ENCODE assay signal across 26 mouse cellular contexts in genomic region chr15:18219913-18220312, GRCm38 (mm10).
A peak's percentile ranks its signal among the peaks of the same experiment; 100 is the strongest.
DNase-seq lines count a peak whose midpoint lies in the region; ATAC-seq and TF ChIP-seq lines count a peak whose summit lies in the region.
"Had no signal": no experiment of that assay in that cellular context is flagged by ENCODE, and none has a peak within 500 bp of the region (broad histone marks: within the 10 kb centered on the region; RNA-seq: fewer than 3 reads in every experiment).

No protein-coding gene starts in this region.

- H3K9me3 ChIP-seq in forebrain, postnatal 0 days (ENCODE audit: low read length): no peaks in the 10 kb centered on the region
- H3K9me3 ChIP-seq in forebrain, embryonic 14.5 days (replicated peaks; ENCODE audit: control insufficient read depth, low read length): no peaks in the 10 kb centered on the region
- no peaks in the 10 kb centered on the region for H3K9me3 ChIP-seq in lung, embryonic 14.5 days (ENCODE audit: low read depth, low read length)
- H3K9me3 ChIP-seq in E14TG2a.4 (ENCODE audit: low read length): no peaks in the 10 kb centered on the region
- H3K9me3 ChIP-seq: heart, embryonic 12.5 days; midbrain, embryonic 15.5 days had no signal

- H3K4me1 ChIP-seq in forebrain, postnatal 0 days (ENCODE audit: insufficient read depth): no peaks in the 10 kb centered on the region
- no peaks in the 10 kb centered on the region for H3K4me1 ChIP-seq in forebrain, embryonic 14.5 days (ENCODE audit: control insufficient read depth, insufficient read depth, low read length)
- no peaks in the 10 kb centered on the region for H3K4me1 ChIP-seq in lung, embryonic 14.5 days (ENCODE audit: insufficient read depth)
- no peaks in the 10 kb centered on the region for H3K4me1 ChIP-seq in E14TG2a.4 (replicated peaks; ENCODE audit: low read depth, low read length)
- H3K4me1 ChIP-seq: heart, embryonic 12.5 days; midbrain, embryonic 15.5 days had no signal

- no peak overlapping the region for H3K4me2 ChIP-seq in forebrain, postnatal 0 days (ENCODE audit: low read depth)
- no peak overlapping the region for H3K4me2 ChIP-seq in forebrain, embryonic 14.5 days (ENCODE audit: low read length)
- no peak overlapping the region for H3K4me2 ChIP-seq in lung, embryonic 14.5 days
- H3K4me2 ChIP-seq: heart, embryonic 12.5 days; midbrain, embryonic 15.5 days had no signal

- 0 out of 2 replicates have a peak, but pooled peaks have one; percentile 11 for TF ChIP-seq CTCF in forebrain, postnatal 0 days (IDR thresholded peaks at IDR 0.05; ENCODE audit: low read depth)
- TF ChIP-seq CTCF in lung, embryonic 14.5 days (IDR thresholded peaks at IDR 0.05; ENCODE audit: low read depth): peak; percentile 26; the same call in 1 of the 2 replicates
- peak; percentile 38 for TF ChIP-seq CTCF in E14TG2a.4 (conservative IDR thresholded peaks at IDR 0.05; ENCODE audit: low read length)

- no peak overlapping the region for H3K4me3 ChIP-seq in forebrain, postnatal 0 days (ENCODE audit: low read depth, low read length)
- no peak overlapping the region for H3K4me3 ChIP-seq in forebrain, embryonic 14.5 days (ENCODE audit: low read depth, low read length)
- H3K4me3 ChIP-seq in lung, embryonic 14.5 days (ENCODE audit: low read depth, low read length): no peak overlapping the region
- no peak overlapping the region for H3K4me3 ChIP-seq in E14TG2a.4 (replicated peaks; ENCODE audit: low read length)
- H3K4me3 ChIP-seq: heart, embryonic 12.5 days; midbrain, embryonic 15.5 days had no signal

- DNase-seq in forebrain, postnatal 0 days: no peak
- DNase-seq in forebrain, embryonic 14.5 days (ENCODE audit: low spot score): no peak
- DNase-seq in lung, embryonic 14.5 days: no peak
- DNase-seq in lung, postnatal 25 days (ENCODE audit: low spot score): no peak
- peak; percentile 8 for DNase-seq in R1 (ENCODE audit: low read depth, low spot score)
- DNase-seq in adipocyte (ENCODE audit: low spot score): no peak
- DNase-seq in left cerebral cortex, postnatal 25 days (ENCODE audit: low spot score in 2 of 2): no peak
- DNase-seq: adrenal gland, adult 2 months; cerebellum, adult 11-12 months; cerebellum, postnatal 25 days; embryo, embryonic 11 days; gastrocnemius, postnatal 14 days; heart, adult 11 months; heart, postnatal 10 days; kidney, adult 2 months; kidney, postnatal 10 days; layer of hippocampus, postnatal 36 days; left cerebral cortex, postnatal 4 days; liver, postnatal 0 days; lung, postnatal 10 days; thymus, adult 2 months; thymus, postnatal 4 days had no signal

- no peak for ATAC-seq in forebrain, postnatal 0 days
- ATAC-seq in forebrain, embryonic 14.5 days: no peak
- ATAC-seq in lung, embryonic 14.5 days (ENCODE audit: insufficient read depth): no peak
- ATAC-seq: CD4-positive, CD25-positive, alpha-beta regulatory T cell, adult 4 months; liver, postnatal 0 days; midbrain, embryonic 15.5 days had no signal

- no peak overlapping the region for H3K27ac ChIP-seq in forebrain, postnatal 0 days (ENCODE audit: low read depth, low read length)
- H3K27ac ChIP-seq in forebrain, embryonic 14.5 days (ENCODE audit: low read depth, low read length): no peak overlapping the region
- H3K27ac ChIP-seq in lung, embryonic 14.5 days (ENCODE audit: low read depth): no peak overlapping the region
- H3K27ac ChIP-seq: midbrain, embryonic 15.5 days had no signal

- no peak overlapping the region for H3K9ac ChIP-seq in forebrain, postnatal 0 days
- no peak overlapping the region for H3K9ac ChIP-seq in forebrain, embryonic 14.5 days (ENCODE audit: low read length)
- H3K9ac ChIP-seq in lung, embryonic 14.5 days: no peak overlapping the region
- H3K9ac ChIP-seq: heart, embryonic 12.5 days; liver, postnatal 0 days; midbrain, embryonic 15.5 days had no signal

- intact Hi-C loops in left cerebral cortex, postnatal 25 days (cut with DNase I): no loop called here

- H3K36me3 ChIP-seq in forebrain, postnatal 0 days (ENCODE audit: insufficient read depth): no peaks in the 10 kb centered on the region
- H3K36me3 ChIP-seq in forebrain, embryonic 14.5 days (ENCODE audit: control insufficient read depth, insufficient read depth, low read length): no peaks in the 10 kb centered on the region
- no peaks in the 10 kb centered on the region for H3K36me3 ChIP-seq in lung, embryonic 14.5 days (ENCODE audit: insufficient read depth)
- H3K36me3 ChIP-seq in E14TG2a.4 (ENCODE audit: insufficient read depth, low read length): no peaks in the 10 kb centered on the region
- H3K36me3 ChIP-seq: heart, embryonic 12.5 days; midbrain, embryonic 15.5 days had no signal

- no peaks in the 10 kb centered on the region for H3K27me3 ChIP-seq in forebrain, postnatal 0 days (ENCODE audit: insufficient read depth, low read length)
- H3K27me3 ChIP-seq in forebrain, embryonic 14.5 days (replicated peaks; ENCODE audit: control insufficient read depth, insufficient read depth, low read length): no peaks in the 10 kb centered on the region
- H3K27me3 ChIP-seq in lung, embryonic 14.5 days (ENCODE audit: insufficient read depth, low read length): no peaks in the 10 kb centered on the region
- H3K27me3 ChIP-seq in E14TG2a.4 (ENCODE audit: insufficient read depth, low read length): no peaks in the 10 kb centered on the region
- H3K27me3 ChIP-seq: heart, embryonic 12.5 days; midbrain, embryonic 15.5 days had no signal
